Mouse (Mus musculus) activated CD4-positive, CD25-positive, alpha-beta regulatory T cell, adult 4 months (primary cell): ENCODE data around the gene Ccdc34. TPM values are rescaled to one million over a fixed set of nuclear protein-coding genes. Genes with fewer than 3 reads are reported as not detected.

Source experiments
- ATAC-seq: one replicate; pipeline ENCODE4 v1.8.0; 2017
- polyA plus RNA-seq, 2 experiments: library from polyadenylated mRNA; unstranded; fragments of 100-300 nt; shearing (Covaris generic); gene quantifications; one replicate each; pipeline ENCODE4 v1.2.1; 2017

Ccdc34 gene
- polyA plus RNA-seq, 2 experiments from 2014 or later = 8.5 to 9.7 TPM

- ATAC-seq = no peak
These were observed 164.0 kb downstream of the Ccdc34 start for GRCm38 (mm10) chr2:110181666-110182065.

- no peak for ATAC-seq
These were observed 164.6 kb downstream of the Ccdc34 start for GRCm38 (mm10) chr2:110182248-110182647.

GRCm38 (mm10) chr2:110182795-110183486 is 165.3 kb downstream of the Ccdc34 start:
- no peak for ATAC-seq

GRCm38 (mm10) chr2:110184071-110184470 is 166.5 kb downstream of the Ccdc34 start:
- ATAC-seq = no peak

DNA sequence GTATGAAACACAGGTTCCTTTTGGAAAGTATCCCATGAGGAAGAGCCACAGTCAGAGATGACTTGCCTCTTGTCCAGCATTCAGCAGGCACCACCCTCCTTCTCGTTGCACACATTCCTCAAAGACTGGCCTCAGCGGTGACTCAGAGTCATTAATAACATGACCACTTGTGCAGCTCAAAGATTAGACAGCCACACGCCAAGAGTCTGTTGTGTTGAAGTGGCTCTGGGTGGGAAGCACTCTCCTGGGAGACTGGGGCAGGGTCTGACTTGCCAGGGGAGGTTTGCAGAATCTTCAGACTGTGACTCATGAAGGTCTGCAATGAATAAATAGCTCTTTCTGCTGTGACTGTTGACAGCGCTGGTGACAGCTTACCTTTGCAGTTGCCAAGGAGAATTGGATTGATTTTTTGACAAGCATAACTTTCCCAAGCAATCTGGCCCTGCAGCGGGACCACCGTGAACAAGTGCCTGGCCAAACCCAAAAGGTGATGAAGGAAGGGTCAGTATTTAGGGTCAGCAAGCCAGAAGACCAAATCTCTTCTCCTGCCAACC is 168.9 kb downstream of the Ccdc34 start:
- ATAC-seq = no peak

- ATAC-seq = no peak
These were observed 171.2 kb downstream of the Ccdc34 start for GRCm38 (mm10) chr2:110188696-110189397.

DNA sequence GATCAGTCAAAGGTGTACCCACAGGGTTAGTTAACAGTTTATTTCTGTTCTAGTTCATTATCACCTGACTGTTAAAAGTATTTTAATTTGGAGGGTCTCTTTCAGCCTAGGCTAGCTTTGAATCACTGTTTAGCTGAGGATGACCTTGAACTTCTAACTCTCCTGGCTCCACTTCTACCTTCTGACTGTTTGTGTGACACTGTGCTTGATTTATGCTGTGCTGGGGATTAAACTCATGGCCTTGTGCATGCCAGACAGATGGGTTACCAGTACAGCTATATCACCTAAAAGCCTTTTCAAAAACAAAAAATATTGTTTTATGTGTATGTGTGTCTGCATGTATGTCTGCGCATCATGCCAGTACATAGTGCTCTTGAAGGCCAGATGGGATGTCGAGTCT is 172.8 kb downstream of the Ccdc34 start:
- no peak for ATAC-seq

DNA sequence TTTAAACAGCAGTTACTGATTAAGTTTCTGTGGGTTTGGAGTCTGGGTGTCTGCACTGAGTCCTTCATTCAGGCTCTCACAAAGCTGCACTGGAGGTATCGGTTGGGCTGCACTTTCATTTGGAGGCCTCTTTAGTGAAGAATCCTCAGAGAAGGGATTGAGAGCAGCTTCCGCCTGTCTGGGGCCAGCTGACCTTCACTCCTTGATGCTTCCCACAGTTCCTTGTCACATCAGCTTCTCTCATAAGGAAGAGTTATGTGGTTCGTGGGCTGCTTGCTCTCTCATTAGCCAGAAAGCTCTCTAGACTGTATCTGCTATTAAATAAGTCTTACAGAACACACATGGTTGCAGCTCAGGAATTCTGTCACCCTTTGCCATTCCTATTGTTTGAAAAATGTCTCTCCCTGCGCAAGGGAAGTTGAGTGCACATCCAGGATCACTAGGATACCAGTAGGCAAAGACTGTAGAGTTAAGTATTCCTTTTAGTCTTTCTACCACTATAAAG is 173.6 kb downstream of the Ccdc34 start:
- no peak for ATAC-seq

GRCm38 (mm10) chr2:110191965-110192701 is 174.5 kb downstream of the Ccdc34 start:
- no peak for ATAC-seq

DNA sequence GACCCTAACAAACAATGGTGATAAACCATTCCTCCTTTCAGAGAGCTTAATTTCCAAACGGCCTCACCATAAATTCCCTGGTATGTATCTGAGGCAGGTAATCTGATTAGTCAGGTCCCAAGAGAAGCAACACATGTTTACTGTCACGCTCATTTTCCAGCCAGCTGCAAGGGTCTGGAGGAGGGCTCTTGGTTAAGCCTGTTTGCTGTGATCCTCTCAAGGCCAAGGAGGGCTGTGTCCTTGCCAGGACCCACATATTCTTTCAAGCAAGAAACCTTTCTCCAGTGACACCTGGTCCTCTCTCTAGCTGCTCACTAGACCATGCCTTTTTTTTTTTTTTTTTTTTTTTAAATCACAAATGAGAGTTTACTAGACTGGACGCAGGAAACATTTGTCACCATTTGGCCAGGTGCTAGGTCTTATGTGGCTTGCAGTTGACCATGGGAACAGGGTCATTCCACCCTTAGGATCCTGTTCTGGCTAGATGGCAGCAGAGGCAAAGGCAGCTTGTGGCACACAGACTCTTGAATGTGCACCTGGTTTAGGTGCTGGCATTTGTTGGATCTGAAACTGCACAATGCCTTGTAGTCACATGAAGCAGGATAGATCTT is 175.2 kb downstream of the Ccdc34 start:
- no peak for ATAC-seq

- ATAC-seq = no peak
These were observed 178.9 kb downstream of the Ccdc34 start for GRCm38 (mm10) chr2:110196551-110196950.

GRCm38 (mm10) chr2:110199648-110200047 is 182.0 kb downstream of the Ccdc34 start:
- ATAC-seq = no peak

- no peak for ATAC-seq
These were observed 184.2 kb downstream of the Ccdc34 start for GRCm38 (mm10) chr2:110201770-110202169.

- ATAC-seq = no peak
These were observed 185.3 kb downstream of the Ccdc34 start for GRCm38 (mm10) chr2:110202716-110203497.

DNA sequence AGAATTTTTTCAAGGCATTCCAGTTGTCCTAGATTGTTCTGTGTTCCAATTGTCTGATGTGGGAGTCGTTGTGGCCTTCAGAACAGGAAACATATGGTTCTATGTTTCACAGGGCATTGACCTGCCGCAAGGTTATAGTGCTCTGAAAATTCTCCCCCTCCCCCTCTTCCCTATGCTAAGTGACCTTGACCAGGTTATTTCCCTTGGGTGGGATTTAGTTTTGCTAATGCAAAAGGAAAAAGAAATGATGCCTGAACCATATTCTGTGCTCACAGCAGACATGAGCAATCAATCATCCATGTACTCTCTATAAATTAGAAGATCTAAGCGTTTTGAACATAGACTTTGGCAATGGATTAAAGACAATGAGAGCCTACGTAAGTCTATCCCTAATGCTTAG is 186.6 kb downstream of the Ccdc34 start:
- ATAC-seq = no peak

GRCm38 (mm10) chr2:110204705-110205318 is 187.2 kb downstream of the Ccdc34 start:
- no peak for ATAC-seq

DNA sequence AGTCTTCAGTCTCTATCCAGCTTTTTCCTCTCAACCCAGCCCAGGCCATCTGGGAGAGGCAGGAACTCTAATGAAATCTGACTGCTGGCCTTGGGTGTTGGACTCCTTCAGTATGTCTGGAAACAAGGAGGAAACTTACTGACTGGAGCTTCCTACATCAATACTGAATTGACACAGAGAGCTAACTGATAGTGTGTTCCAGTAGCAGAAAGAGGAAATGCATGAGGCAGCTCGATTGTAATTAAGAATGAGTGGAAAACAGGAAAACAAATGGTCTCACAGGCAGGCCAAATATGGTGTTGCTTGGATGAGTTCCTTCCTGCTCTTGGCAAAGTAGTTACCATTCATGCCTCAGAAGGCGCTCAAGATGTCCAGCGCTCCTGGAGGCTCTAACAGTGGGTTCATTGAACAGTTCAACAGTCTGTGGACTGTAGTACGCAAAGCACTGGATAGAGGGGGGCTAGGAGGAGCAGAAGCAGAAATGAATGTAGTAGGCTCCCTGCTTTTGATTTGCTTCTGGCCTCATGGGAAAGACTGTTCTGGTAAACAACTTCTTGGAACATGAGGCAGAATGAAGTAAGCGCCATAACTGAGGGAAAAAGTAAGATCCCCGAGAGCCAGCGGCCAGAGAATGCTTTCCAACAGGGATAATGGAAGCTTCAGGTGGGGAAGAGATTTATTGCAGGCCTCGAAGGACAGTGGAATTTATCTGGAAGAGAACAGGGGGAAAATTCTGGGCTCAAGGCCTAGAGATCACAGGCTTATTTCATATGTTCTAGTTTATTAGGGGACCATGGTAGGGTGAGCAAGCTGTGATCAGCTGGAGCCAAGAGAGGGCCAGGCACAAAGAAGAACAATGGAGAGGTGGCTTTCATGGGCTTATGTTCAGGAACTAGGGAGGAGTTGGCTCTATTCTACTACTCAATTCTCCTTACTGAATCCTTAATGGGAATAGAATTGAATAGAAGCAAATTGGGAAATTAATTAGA is 193.2 kb downstream of the Ccdc34 start:
- no peak for ATAC-seq

DNA sequence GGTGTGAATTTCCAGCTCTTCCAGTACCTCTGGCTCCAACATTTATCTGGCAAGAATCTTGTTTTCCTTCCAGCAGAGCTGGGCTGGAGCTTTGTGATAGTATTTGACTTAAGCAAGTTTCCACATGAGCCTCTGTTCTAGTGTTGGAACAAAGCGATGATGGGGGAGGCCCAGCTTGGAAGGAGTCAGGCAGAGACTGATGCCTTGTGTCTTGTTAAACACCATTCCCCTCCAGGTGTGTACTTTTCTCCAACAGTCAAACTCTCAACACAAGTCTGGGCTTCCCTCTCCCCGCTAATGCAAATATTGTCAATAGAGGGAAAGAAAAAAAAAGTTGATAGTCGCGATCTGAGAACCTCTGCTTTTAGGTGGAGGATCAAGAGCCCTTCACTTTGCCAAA is 196.7 kb downstream of the Ccdc34 start:
- ATAC-seq = no peak

- no peak for ATAC-seq
These were observed 197.5 kb downstream of the Ccdc34 start for GRCm38 (mm10) chr2:110214991-110215684.
